17 mouse cellular contexts compared by ENCODE assay signal in the genomic region with DNA sequence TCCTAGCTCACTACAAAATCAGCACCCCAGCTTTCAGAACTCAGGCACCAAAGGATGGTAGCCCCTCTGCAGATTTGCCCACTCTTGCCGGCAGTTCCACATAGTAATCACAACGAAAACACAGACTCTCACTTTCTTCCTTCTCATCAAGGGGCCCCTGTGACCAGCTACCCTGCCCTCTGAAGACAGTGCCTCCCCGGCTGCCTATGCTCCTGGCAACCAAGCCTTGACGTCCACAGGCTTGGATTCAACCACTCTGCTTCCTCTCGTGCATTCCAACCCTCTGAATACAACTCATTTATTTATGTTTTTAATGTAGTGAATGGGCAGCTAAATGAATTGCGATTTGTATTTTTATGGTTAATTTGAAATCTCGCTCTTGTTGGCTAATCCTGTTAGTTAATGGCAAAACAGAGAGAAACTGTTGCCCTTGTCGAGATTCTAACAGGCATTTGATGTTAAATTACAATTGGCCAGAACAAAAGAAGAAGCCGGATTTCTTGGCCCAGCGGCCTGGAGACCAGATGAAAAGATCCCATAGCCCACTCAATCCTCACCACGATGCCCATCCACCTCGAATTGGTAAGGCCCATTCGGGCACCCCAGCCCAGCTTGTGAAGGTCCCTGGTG. TPM values are rescaled to one million over a fixed set of nuclear protein-coding genes. Genes with fewer than 3 reads are reported as not detected.
DNase-seq lines count a peak whose midpoint lies in the region; ATAC-seq and TF ChIP-seq lines count a peak whose summit lies in the region.
"Had no signal": no experiment of that assay in that cellular context is flagged by ENCODE, and none has a peak within 500 bp of the region (broad histone marks: within the 10 kb centered on the region; RNA-seq: fewer than 3 reads in every experiment).

No protein-coding gene starts in this region.

- TF ChIP-seq POLR2A in limb, embryonic 14.5 days (IDR thresholded peaks at IDR 0.05; ENCODE audit: borderline replicate concordance, extremely low read depth, insufficient read depth, insufficient read length) = no peak

- no peaks in the 10 kb centered on the region for H3K9me3 ChIP-seq in lung, embryonic 15.5 days
- H3K9me3 ChIP-seq in lung, postnatal 0 days (ENCODE audit: low read length) = no peaks in the 10 kb centered on the region
- H3K9me3 ChIP-seq in limb, embryonic 14.5 days (ENCODE audit: control insufficient read depth, low read length) = no peaks in the 10 kb centered on the region
- H3K9me3 ChIP-seq: embryonic facial prominence, embryonic 13.5 days; forebrain, embryonic 15.5 days; G1E; neural tube, embryonic 12.5 days had no signal

- 8% methylated on average over 13 of the region's 13 CpGs for WGBS in lung, embryonic 15.5 days
- 9% methylated on average over 13 of the region's 13 CpGs for WGBS in lung, postnatal 0 days
- WGBS in limb, embryonic 14.5 days = 7% methylated on average over 13 of the region's 13 CpGs

- peaks cover 59% of the 10 kb centered on the region for H3K27me3 ChIP-seq in lung, embryonic 15.5 days
- peaks cover 42% of the 10 kb centered on the region for H3K27me3 ChIP-seq in lung, postnatal 0 days (replicated peaks; ENCODE audit: insufficient read depth, low read length)
- H3K27me3 ChIP-seq in limb, embryonic 14.5 days (ENCODE audit: control insufficient read depth, insufficient read depth, low read length) = peaks cover 54% of the 10 kb centered on the region

- ATAC-seq in lung, embryonic 15.5 days (ENCODE audit: borderline replicate concordance, extremely low read depth, low FRiP score, low TSS enrichment) = no peak
- ATAC-seq in lung, postnatal 0 days = no peak
- no peak for ATAC-seq in limb, embryonic 14.5 days (ENCODE audit: low FRiP score, low read depth)
- ATAC-seq: activated CD4-positive, CD25-positive, alpha-beta regulatory T cell, adult 4 months; forebrain, embryonic 15.5 days had no signal

- no peak for TF ChIP-seq CTCF in lung, postnatal 0 days (IDR thresholded peaks at IDR 0.05)

- no peaks in the 10 kb centered on the region for H3K36me3 ChIP-seq in lung, embryonic 15.5 days
- no peaks in the 10 kb centered on the region for H3K36me3 ChIP-seq in lung, postnatal 0 days (ENCODE audit: insufficient read depth, low read length)
- H3K36me3 ChIP-seq in limb, embryonic 14.5 days (ENCODE audit: control insufficient read depth, insufficient read depth, low read length) = no peaks in the 10 kb centered on the region
- H3K36me3 ChIP-seq: embryonic facial prominence, embryonic 13.5 days; forebrain, embryonic 15.5 days; G1E; neural tube, embryonic 12.5 days had no signal

- peak; percentile 17 for DNase-seq in embryo, embryonic 9.5 days (ENCODE audit: extremely low spot score)
- no peak for DNase-seq in embryo, embryonic 11 days
- no peak for DNase-seq in lung, postnatal 0 days (ENCODE audit: low spot score)
- no peak for DNase-seq in limb, embryonic 14.5 days (ENCODE audit: low spot score)
- no peak for DNase-seq in right cerebral cortex, postnatal 14 days
- DNase-seq in Muller cell, postnatal 12 days (ENCODE audit: inconsistent ontology term) = no peak
- DNase-seq in gastrocnemius, postnatal 25 days = no peak
- DNase-seq: gastrocnemius, postnatal 14 days had no signal

- peak overlapping the region; percentile 54; the same call in 1 of the 2 replicates for H3K4me2 ChIP-seq in lung, embryonic 15.5 days
- H3K4me2 ChIP-seq in lung, postnatal 0 days (replicated peaks; ENCODE audit: low read depth, low read length) = no peak overlapping the region
- no peak overlapping the region for H3K4me2 ChIP-seq in limb, embryonic 14.5 days (replicated peaks; ENCODE audit: low read depth, low read length, severe bottlenecking)

- H3K9ac ChIP-seq in lung, embryonic 15.5 days = no peak overlapping the region
- H3K9ac ChIP-seq in lung, postnatal 0 days (replicated peaks; ENCODE audit: low read depth) = no peak overlapping the region
- H3K9ac ChIP-seq in limb, embryonic 14.5 days (ENCODE audit: low read depth, low read length, severe bottlenecking) = no peak overlapping the region
- H3K9ac ChIP-seq: embryonic facial prominence, embryonic 13.5 days; forebrain, embryonic 15.5 days; neural tube, embryonic 12.5 days had no signal

- no peak overlapping the region for H3K27ac ChIP-seq in lung, embryonic 15.5 days
- no peak overlapping the region for H3K27ac ChIP-seq in lung, postnatal 0 days (ENCODE audit: low read length)
- no peak overlapping the region for H3K27ac ChIP-seq in limb, embryonic 14.5 days (replicated peaks; ENCODE audit: low read depth, low read length)
- H3K27ac ChIP-seq: embryonic facial prominence, embryonic 13.5 days; forebrain, embryonic 15.5 days; neural tube, embryonic 12.5 days had no signal

- H3K4me3 ChIP-seq in lung, embryonic 15.5 days = no peak overlapping the region
- H3K4me3 ChIP-seq in lung, postnatal 0 days (ENCODE audit: low read depth, low read length) = no peak overlapping the region
- peak overlapping the region; percentile 22; the same call in 1 of the 2 replicates for H3K4me3 ChIP-seq in limb, embryonic 14.5 days (replicated peaks; ENCODE audit: low read length)

- TF ChIP-seq EP300 in lung, postnatal 0 days (IDR thresholded peaks at IDR 0.05) = no peak

- peaks cover 8% of the 10 kb centered on the region for H3K4me1 ChIP-seq in lung, embryonic 15.5 days
- H3K4me1 ChIP-seq in lung, postnatal 0 days (ENCODE audit: insufficient read depth, low read depth, low read length) = peaks cover 4% of the 10 kb centered on the region; the same call in 1 of the 2 replicates
- H3K4me1 ChIP-seq in limb, embryonic 14.5 days (ENCODE audit: control insufficient read depth, insufficient read depth, low read length) = no peaks in the 10 kb centered on the region

RNA-seq across cellular contexts. Expression of a gene that starts 46.2 kb away (rescaled TPM):
- 57.6 and 60.4 TPM in 2 replicates for polyA plus RNA-seq in lung, embryonic 15.5 days (2015; fragmentation: Nextera tagmentation; extraction: Ambion mirVana)
- 109 and 122 TPM in 2 replicates for polyA plus RNA-seq in lung, postnatal 0 days (2015; fragmentation: Nextera tagmentation; extraction: Ambion mirVana)
- 48.7 and 54.9 TPM in 2 replicates for polyA plus RNA-seq in limb, embryonic 14.5 days (2012; rRNA removed)
- polyA plus RNA-seq in limb, embryonic 14.5 days (2014; fragmentation: Nextera tagmentation; extraction: Ambion mirVana) = 47.4 and 61.6 TPM in 2 replicates
- total RNA-seq in gastrocnemius, postnatal 25 days (2021) = 10 to 100 TPM; 11.8 to 12.2 TPM

RNA-seq across cellular contexts. Expression of a gene that starts 48.1 kb away (rescaled TPM):
- polyA plus RNA-seq in lung, embryonic 15.5 days (2015; fragmentation: Nextera tagmentation; extraction: Ambion mirVana) = not detected in 2 replicates
- polyA plus RNA-seq in lung, postnatal 0 days (2015; fragmentation: Nextera tagmentation; extraction: Ambion mirVana) = not detected in 2 replicates
- 0.03 and 0.06 TPM in 2 replicates for polyA plus RNA-seq in limb, embryonic 14.5 days (2012; rRNA removed)
- polyA plus RNA-seq in limb, embryonic 14.5 days (2014; fragmentation: Nextera tagmentation; extraction: Ambion mirVana) = not detected in 2 replicates
- under 1 TPM; 0.33 to 0.46 TPM for total RNA-seq in gastrocnemius, postnatal 25 days (2021)
- total RNA-seq: G1E; megakaryocyte-erythroid progenitor cell, adult 5-6 weeks had no signal
- polyA plus RNA-seq: activated CD4-positive, CD25-positive, alpha-beta regulatory T cell, adult 4 months; embryonic facial prominence, embryonic 13.5 days; forebrain, embryonic 15.5 days; G1E; lung, embryonic 16.5 days; spleen, adult 2 months had no signal
